Mouse (Mus musculus): Measurements from ENCODE around the gene Sema3e. TPM values are rescaled to one million over a fixed set of nuclear protein-coding genes. Genes with fewer than 3 reads are reported as not detected.

The Sema3e gene
- under 1 TPM; 0.82 to 0.84 TPM for total RNA-seq (2021)
- long read RNA-seq, experiment 1, partial matches to known transcripts: 1 of 1 reads
- long read RNA-seq, experiment 1, other reads (novel, unspliced or antisense): 0 of 1 reads
- long read RNA-seq, experiment 2: 0 reads

DNA sequence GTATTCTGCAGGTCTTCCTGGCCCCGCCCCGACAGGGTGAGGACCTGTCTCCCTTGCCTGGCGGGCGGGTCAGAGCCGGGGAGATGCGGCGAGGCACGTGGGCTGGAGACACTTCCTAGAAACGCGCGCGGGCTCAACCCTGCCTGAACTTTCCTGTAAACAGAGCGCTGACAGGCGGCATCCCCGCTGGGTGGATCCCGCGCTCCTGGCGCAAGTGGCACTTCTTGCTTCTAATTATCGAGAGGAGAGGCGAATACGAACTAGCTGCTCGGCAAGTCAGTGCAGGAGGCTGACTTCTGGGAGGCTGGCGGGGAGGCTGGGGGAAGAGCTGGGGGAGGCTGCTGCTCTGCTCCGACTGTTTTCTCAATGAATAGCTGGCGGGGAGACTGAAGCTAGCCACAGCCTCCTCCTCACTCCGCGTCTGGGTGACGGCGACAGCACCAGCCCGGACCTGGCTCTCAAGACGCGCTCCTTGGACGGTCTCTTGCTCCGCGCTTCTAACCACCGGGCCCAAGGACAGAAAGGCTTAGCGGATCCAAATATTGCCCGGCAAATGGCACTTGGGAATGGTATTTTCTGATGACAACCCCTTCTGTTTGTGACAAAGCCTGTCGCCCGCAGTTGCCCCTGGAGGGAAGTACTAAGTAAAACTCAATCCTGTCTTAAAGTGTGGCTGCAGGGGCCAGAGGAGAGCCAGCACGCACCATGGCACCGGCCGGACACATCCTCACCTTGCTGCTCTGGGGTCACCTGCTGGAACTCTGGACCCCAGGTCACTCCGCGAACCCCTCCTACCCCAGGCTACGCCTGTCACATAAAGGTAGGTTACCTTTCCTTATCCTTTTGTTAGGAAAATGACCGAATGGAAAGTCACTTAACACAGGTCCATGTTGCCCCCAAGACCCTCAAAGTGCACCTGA lies at the start of gene Sema3e:
Sema3e (plus strand) TSS at position 72 of the 920 bp plus-strand sequence.
- DNase-seq: peak; percentile 14

DNA sequence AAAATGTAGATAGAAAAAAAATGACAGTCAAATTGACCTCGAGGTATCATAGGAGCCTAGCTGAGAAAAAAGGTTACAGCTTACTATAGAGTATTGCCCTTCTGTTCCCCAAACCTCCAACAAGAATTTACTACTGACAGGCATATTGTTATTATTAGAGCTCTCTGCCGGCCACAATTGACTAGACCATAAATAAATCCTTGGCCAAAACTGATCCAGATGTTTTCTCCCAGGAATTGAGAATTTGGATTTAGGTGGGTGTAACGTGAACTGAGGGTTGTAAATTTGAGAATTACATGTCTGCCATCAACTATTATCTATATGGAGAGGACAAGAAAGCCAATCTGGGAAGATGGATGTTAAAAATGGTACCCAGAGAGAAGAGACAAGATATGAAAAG lies 47.5 kb upstream of the Sema3e start:
- no peak for DNase-seq

DNA sequence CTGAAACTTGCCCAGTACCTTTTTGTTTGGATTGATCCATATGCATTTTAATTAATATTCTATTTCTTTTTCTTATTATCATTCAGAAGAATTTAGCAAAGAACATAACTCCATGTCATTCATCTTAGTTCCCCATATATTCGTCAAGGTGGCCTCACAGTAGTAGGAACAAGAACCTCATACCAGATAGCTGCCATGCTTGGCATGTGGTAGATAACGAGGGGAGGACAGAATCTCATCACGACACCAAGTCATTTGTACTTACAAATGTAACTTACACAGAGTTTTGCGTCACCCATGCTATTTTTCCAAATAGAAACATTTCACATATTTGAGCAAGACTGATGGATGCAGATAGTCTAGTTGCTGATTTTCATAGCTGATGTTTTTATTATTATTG lies 45.9 kb upstream of the Sema3e start:
- DNase-seq: no peak

DNA sequence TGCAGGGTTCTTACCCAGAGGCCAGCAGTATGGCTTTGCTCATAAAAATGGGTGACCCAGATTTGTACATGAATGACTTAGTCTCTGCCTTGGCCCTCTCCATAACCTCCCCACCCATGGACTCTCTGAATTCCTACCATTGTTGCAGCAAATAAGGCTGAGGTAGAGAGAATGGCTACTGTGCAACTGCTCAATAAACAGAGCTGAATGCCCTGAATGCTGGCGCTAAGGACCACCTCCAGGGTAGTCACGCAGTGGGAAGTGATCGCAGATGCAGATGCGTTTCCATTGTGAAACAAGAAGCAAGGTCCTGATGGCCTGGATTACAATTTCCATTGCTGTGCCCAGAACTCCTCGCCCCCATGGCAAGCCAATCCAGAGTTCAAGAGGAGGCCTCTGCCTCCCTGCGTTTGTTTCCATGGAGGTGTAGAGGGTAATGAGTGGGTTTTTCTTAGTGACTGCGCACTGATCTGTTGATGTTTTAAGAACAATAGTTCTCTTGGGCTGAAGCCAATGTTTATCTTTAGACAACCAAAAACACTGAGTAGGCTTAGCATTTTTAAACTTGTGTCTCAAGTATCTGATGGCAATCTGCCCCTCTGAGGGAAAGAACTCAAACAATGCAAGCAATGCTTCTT lies 42.5 kb upstream of the Sema3e start:
- no peak for DNase-seq

DNA sequence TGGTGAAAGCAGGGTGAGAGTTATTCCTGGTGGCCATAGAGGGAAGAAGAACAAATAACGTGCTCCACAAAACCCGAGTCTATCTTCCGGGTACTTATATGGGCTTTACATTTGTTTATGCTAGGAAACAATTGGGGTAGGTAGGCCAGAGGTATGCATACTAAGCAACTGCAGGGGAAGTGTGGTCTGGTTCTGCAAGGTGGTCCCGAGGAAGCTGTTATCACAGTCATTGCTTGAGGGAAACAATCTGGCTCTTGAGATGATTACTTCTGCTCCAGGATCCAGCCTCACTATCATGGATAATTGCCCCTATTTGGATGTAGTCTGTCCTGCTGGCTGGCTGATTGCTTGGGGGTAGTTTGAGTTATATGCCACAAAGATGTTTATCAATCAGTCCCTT lies 41.5 kb upstream of the Sema3e start:
- no peak for DNase-seq

DNA sequence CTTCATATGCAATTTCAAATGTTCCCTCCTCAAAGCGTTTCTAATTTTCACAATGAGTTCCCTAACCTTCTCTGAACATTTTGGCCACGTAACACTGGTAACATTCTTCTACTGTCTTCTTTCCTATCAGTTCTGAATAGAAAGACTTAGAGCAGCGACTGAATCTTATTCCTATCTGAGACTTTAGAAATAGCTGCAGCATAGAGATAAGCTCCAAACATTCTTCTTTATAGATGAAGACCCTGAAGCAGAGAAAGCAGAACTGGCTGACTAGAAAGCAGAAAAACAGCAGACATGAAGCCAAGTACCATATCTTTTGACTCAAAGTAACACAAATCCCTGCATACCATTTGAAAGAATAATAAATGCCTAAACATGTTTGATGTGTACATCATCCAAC lies 39.4 kb upstream of the Sema3e start:
- DNase-seq: no peak

DNA sequence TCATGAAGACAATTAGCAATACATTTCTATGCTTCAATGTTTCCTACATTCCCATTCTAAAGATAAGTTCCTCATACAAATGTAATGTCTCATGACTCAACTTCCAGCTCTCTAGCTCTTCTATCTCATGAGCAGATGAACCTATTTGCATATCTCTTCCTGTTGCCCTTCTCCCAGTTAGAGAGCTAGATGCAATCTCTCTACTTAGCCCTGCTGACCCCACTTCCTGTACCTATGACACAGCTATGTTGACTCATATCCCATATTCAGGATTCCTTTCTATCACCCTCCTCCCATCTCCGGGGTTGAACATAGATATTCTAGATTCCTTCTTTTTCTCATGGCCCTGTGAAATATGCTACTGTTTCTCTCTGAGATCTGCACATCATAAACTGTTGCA lies 38.0 kb upstream of the Sema3e start:
- no peak for DNase-seq

DNA sequence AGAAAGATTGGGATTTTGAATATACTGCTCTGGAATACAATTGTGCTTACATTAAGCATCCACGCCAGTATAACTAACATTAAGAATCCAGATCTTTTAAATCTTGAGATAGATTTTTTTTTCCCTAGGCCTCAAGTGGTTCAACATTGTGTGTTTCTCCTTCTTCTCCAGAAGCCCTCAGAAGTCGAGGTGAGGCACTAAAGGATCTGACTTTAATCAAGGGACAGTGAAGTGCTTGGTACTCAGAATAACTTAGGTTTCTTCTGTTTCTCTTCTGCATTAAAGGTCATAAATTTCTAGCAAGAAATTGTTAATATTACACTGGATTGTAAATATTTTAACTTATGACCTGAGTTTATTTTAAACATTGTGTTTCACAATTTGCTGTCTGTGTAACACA lies 37.1 kb upstream of the Sema3e start:
- DNase-seq: no peak

DNA sequence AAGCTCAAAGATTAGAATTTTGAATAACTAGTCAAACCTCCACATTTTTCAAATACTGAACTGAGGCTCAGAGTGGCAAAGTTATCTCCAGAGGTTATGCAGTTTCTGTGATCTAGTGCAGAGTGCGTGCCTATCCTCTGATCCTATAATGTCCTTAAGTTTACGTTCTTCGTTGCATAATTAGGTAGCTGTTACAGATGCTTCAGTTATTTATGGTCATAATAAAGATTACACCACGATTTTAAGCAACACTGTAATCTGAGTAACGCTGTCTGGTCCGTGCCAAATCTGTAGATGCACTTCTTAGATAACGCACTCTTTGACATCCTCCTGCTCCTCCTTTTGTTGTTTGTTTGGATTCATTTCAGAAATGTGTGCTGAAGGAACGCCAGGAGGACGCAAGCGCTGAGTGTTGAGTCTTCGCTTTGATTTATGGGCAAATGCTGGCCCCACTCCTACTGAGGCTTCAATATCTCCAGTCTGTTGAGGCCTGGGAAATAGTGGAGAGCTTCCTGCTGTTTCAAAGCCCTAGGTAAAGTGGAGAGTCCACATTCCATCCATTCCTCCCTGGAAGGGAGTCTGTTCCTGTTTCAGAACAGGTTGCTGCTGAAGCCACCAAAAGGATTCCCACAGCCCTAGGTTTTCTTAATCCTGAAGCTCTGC lies 32.2 kb upstream of the Sema3e start:
- DNase-seq: no peak

DNA sequence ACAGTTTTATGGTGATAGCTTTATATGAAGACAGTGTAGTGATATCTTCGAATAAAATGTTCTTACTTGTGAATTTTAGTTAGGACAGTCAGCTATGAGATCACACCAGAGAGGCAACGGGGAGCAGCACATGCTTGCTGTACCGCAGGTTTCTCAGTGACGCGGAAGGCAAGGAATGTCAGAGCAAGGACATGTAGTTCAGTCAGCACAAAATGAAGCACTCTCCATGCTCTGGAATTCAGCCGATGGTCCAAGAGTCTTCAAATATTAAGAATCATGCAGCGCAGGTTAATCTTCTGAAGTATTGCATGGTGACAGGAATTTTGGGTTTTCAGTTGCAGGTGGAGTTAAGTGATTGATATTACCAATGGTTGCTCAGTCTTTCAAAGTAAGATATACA lies 3.3 kb downstream of the Sema3e start:
- no peak for DNase-seq

DNA sequence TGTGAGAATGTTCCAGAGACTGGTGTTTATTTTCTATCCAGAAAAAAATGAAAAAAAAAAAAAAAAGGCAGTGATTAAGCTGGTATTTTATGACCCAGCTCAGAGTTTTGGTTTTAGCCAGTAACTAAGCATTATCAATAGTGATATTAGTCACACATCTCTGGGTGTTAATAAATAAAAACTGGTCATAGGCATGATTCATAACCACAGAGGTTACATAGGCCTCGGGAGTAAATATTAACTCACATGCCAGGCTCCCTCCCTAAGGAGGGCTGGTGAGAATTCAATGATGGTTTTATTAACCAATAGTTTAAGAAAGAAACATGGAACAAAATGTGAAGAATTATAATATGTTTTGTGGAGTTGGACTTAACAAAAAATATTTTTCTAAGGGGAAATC lies 5.7 kb downstream of the Sema3e start:
- no peak for DNase-seq

DNA sequence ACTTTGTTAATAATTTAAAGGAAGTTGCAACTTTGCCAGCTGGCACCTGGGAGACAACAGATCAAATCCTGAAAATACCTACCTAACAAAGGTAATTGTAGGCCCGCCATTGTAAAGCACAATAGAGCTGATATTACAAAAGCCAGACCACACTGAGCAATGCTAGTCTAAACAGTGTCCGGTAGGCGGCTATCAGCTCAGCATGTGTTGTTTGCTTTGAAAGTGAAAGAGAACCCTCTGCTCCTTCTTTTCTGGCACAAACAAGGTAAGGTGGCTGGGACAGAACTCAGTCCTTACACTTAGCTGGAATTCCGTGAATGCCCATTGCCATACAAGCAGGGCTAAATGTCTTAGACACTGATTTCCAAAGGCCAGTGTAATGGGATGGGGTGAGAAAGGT lies 7.0 kb downstream of the Sema3e start:
- DNase-seq: no peak

DNA sequence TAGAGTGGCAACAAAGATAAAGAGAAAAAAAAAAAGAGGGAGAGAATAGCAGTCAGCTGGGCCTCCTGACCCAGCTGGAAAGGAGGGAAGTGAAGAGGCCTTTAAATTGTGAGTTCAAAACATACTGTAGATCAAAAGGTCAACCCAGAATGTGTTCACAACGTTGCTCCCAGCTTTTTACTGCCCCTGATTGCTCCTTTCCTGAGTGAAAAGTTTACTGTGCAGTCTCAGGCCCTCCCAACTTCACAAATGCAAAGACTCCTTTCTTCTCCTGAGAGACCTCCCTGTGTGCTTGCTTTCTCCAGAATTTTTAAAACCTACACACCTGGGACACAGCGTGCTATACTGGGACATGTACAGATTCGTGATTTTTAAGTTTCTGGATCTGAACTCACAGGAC lies 8.2 kb downstream of the Sema3e start:
- no peak for DNase-seq

DNA sequence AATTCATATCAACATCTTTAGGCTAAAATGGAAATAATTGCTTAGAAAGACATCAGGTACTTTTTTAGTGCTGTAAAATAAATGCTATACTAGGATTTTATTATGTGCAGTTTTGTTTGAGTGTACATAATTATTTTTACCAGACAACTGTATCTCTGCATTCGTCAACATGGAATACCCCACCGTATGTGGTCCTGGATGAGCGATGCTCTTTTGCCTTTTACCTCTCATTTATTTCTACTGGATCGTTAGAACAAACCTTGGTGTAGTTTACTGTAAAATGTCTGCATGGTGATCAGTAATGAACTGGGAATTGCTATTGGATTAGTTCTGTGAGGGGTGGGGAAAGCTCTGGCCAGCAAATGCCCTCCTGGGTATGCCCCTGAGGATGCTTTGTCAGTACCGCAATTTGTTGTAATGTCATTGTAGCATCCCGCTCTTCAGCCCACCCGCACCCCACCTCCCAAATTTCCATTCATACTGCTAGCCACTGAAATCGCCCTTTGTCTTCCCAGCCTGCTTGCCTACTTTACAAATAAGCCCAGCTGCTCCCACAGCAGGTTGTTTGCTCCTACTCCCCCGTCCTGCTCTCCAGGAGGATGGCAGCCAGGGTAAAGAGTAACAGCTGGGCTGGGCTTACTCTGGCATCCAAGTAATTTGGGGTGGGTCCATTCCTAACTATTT lies 13.9 kb downstream of the Sema3e start:
- no peak for DNase-seq

DNA sequence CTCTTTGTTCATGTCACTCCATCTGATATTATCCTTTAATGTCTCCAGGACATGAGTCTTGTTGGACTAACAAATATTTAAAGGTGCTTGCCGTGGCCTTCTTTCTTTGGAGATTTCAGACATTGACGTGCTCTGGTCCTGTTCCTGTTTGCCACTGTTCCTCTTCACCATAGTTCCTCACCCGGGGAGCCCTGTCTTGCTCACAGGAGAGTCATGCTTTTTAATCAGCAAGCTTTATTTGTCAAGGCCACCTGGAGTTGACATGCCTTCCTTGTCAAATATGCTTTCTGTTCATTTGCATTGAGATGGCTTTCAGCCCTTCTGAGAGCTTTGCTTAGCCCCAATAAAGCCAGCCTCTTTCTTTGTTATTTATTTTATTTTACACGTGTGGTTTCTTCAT lies 15.1 kb downstream of the Sema3e start:
- no peak for DNase-seq

DNA sequence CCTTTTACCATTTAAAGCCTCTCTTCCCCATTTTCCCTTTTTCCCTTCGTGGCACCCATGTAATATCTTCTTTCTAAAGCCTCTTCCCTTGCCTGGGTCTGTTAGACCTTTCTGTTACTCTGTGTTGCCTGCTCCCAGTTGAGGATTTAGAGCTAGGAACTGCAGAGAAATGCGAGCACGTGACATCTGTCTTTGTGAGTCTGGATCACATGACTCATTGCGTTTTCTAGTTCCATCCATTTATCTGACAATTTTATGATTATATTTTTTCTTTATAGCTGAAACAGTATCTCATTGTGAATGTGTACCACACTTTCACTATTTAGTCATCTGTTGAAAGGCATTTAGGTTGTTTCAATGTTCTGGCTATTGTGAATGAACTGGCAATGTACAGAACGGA lies 18.0 kb downstream of the Sema3e start:
- DNase-seq: no peak

DNA sequence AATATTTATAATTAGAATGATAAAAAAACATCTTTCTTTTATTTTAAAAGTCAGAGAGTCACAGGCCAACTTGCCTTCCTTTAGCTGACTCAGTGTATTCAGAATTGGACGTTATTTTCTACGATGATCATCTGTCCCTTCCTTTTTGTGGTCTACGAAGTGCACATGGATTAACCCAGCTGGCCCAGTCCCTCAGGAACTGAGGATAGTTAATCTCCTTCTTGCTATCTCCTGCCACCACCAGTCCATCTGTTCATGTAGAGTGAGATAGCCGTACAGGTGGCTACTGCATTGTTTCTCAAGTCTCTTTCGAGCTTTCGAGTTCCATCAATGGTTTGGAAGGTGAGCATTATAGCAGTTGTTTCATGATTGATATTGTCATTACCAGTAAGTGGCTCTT lies 18.9 kb downstream of the Sema3e start:
- DNase-seq: no peak

DNA sequence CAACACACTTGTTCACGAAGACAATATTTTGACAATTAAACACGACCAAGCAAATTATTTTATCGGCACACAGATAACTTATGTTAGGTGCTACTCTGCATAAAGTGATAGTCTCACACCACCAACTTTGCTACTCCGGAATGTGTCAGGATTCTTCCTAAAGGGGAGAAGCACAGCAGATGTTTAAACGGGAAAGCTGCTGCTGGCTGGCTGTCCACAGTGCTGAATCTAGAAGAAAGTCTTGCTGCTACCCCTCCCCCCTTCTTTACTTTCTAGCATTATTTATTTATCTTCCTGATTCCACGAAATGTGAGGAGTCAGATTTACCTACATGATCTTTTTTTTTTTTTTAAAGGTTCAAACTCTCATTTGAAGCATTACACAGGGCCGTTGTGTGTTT lies 23.6 kb downstream of the Sema3e start:
- DNase-seq: no peak

DNA sequence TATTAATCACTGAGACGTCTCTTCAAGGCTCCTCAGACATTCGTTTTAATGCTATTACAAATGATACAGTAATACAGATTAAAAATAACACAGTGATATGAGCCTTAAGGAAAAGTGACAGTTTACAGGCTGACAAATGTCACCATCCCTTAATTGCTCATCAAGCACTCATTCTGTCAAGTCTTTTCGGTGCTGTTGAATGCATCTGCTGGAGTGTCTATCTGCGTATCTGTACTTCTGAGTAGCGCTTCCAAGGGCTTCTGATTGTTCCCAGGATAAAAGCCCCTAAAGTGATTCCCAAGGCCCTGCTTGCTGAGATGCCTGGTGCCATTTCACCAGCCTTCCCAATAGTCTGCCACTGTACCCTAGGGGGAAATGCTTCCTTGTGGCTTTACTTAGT lies 29.4 kb downstream of the Sema3e start:
- DNase-seq: no peak

DNA sequence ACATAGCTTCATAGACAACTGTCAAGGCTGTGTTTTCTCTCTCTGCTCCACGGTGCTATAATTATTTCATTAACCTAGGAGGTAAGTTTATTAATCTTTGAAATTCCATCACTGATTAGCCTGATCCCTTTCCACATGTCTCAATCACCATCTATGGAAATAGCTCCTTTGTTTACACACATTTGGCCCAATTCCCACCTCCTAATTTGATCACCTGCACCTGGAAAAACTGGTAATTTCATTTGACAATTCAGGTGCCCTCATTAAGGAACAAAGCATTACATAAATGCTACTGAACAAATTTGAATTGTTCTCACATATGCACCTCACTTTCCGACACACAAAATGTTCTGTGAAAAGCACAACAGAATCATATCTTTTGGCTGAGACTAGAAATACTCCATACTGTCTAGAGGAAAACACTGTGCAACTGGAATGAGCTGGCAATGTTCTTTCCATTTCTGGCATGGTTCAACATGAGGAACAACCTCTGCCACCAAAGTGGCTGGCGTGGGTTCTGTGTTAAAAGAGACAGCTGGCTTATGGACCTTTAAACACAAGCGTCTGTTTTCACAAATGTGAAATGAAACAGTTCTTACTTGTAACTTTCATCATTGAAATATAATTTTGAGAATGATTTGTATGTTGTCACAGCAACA lies 34.9 kb downstream of the Sema3e start:
- DNase-seq: no peak

DNA sequence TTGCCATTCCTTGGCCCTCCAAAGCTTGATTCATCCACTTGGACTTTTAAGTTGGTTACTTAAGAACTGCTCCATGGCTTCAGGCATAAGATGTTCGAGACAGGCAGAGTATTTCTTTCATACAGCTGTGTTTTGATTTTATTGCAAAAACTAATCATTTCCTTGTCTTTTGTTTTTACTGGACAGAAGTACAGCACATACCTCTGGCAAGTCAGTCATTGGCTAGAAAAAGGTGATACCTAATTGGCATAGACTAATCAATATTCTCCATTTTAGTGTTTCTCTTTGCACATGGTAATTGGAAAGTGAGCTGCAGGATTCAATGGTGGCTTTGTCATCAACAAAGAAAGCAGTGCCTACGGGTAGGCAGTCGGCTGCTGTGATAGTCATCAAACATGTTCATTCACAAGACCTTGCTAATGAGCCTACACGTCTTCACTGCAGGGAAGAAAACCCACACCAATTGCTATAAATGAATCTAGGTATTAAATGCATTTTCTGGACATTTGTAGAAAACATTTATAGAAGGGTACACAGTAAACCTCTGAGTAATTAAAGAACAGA lies 37.9 kb downstream of the Sema3e start:
- no peak for DNase-seq

DNA sequence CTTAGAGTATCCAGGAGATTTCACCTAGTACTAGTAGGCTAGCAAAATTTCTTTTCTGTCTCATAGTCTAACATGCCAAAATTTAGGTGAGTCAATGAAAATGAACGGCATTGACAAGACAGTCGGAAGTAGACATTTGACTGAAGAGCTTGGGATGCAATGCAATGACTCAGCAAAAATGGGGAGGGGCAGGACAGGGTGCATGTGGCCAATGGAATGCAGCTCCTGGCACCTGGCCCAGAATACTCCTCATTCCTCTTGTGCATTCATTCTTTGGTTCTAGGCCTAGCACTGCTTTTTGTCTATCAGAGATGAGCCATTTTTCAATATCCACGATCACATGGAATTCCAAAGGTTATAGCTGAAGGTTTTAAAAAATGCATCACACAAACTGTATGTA lies 48.1 kb downstream of the Sema3e start:
- peak; percentile 10 for DNase-seq
